Mouse (Mus musculus) gonadal fat pad, adult 2 months (tissue): ENCODE data around the gene Syngr1. TPM values are rescaled to one million over a fixed set of nuclear protein-coding genes. Genes with fewer than 3 reads are reported as not detected.
"Not testable (repeated sequence)": the region's sequence is repeated elsewhere in the genome, so short reads cannot be mapped to it uniquely, and the experiment has no call there.

Source experiments
- DNase-seq: peaks from one replicate; pipeline ENCODE4 v3.0.0-alpha.2; 2012; ENCODE audit warnings: low read depth
- polyA plus RNA-seq: library from polyadenylated mRNA; depleted of rRNA; stranded (reverse); fragments of >200 nt; gene quantifications from 2 replicates; pipeline ENCODE4 v1.2.3, GENCODE M21; 2012

Syngr1 gene
- polyA plus RNA-seq, 1 experiment: 13.3 TPM

GRCm38 (mm10) chr15:80115866-80116794 lies 25.0 kb downstream of the Syngr1 start:
- DNase-seq: no peak

GRCm38 (mm10) chr15:80117154-80117553 lies 26.0 kb downstream of the Syngr1 start:
- DNase-seq: no peak

GRCm38 (mm10) chr15:80119076-80119475 lies 27.9 kb downstream of the Syngr1 start:
- DNase-seq: no peak

- no peak for DNase-seq
These were observed 30.7 kb downstream of the Syngr1 start for GRCm38 (mm10) chr15:80121721-80122325.

- not testable (repeated sequence) for DNase-seq
These were observed 31.3 kb downstream of the Syngr1 start for GRCm38 (mm10) chr15:80122431-80122830.

- no peak for DNase-seq
These were observed 33.5 kb downstream of the Syngr1 start for GRCm38 (mm10) chr15:80124651-80125050.

- DNase-seq: no peak
These were observed 36.1 kb downstream of the Syngr1 start for GRCm38 (mm10) chr15:80127191-80127590.

GRCm38 (mm10) chr15:80129982-80130381 lies 38.8 kb downstream of the Syngr1 start:
- DNase-seq: no peak

- no peak for DNase-seq
These were observed 39.6 kb downstream of the Syngr1 start for GRCm38 (mm10) chr15:80130689-80131088.

GRCm38 (mm10) chr15:80131421-80131820 lies 40.3 kb downstream of the Syngr1 start:
- DNase-seq: no peak

GRCm38 (mm10) chr15:80132452-80132851 lies 41.3 kb downstream of the Syngr1 start:
- DNase-seq: no peak

- no peak for DNase-seq
These were observed 42.0 kb downstream of the Syngr1 start, which contains the start of gene Tab1 for GRCm38 (mm10) chr15:80132993-80133586. Tab1 (plus strand) TSS chr15:80133127.

- DNase-seq: no peak
These were observed 42.7 kb downstream of the Syngr1 start for GRCm38 (mm10) chr15:80133682-80134449.

- DNase-seq: no peak
These were observed 43.3 kb downstream of the Syngr1 start for GRCm38 (mm10) chr15:80134450-80134847.

- no peak for DNase-seq
These were observed 44.4 kb downstream of the Syngr1 start for GRCm38 (mm10) chr15:80135499-80135898.

GRCm38 (mm10) chr15:80136645-80137044 lies 45.5 kb downstream of the Syngr1 start:
- DNase-seq: no peak

- DNase-seq: no peak
These were observed 47.0 kb downstream of the Syngr1 start for GRCm38 (mm10) chr15:80137945-80138791.

GRCm38 (mm10) chr15:80140302-80140701 lies 49.2 kb downstream of the Syngr1 start:
- no peak for DNase-seq

GRCm38 (mm10) chr15:80140878-80141277 lies 49.7 kb downstream of the Syngr1 start:
- no peak for DNase-seq

GRCm38 (mm10) chr15:80142130-80142529 lies 51.0 kb downstream of the Syngr1 start:
- DNase-seq: no peak

- DNase-seq: no peak
These were observed 52.6 kb downstream of the Syngr1 start for GRCm38 (mm10) chr15:80143760-80144159.
